Mouse (Mus musculus) spleen, adult 2 months (tissue): ENCODE results near the gene Hcst.

Experiments
- CTCF ChIP-seq: fragments of 200-500 bp; IDR thresholded peaks from 2 replicates; pipeline ENCODE4 v1.5.1; 2011; ENCODE audit warnings: mild to moderate bottlenecking, inconsistent platforms; ENCODE audit not compliant: insufficient read depth, insufficient read length, insufficient replicate concordance; ENCODE audit errors: extremely low read depth
- POLR2A ChIP-seq: fragments of 200-500 bp; IDR thresholded peaks from 2 replicates; pipeline ENCODE4 v1.6.1; 2011; ENCODE audit warnings: low read depth, low read length, inconsistent platforms

DNA sequence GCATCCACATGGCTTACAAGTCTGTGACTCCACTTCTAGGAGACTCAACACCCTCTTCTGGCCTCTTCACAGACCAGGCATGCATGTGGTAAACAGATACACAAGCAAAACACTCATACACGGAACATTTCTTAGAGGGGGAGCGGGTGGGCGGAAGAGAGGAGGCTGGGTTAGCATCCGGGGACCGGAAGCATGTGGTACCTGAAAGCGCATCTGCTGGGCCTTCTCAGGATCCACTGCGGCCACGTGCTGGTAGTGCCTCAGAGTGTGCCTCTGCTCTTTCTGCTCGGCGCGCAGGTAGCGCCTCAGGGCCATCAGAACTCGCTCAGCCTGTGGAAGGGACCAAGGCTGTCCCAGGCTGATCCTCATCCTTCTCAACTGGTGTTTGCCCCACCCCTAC lies 20.1 kb upstream of the Hcst start:
- TF ChIP-seq CTCF (no peak), POLR2A (no peak)
